Mouse (Mus musculus) urinary bladder, postnatal 14 days (tissue): ENCODE measurements around the gene Stambp.

ENCODE experiments used
- DNase-seq: peaks from one replicate; pipeline ENCODE4 v3.0.0; 2021; ENCODE audit warnings: low spot score

Stambp gene

GRCm38 (mm10) chr6:83568901-83569862 is 3.3 kb downstream of the Stambp start:
- no peak for DNase-seq

DNA sequence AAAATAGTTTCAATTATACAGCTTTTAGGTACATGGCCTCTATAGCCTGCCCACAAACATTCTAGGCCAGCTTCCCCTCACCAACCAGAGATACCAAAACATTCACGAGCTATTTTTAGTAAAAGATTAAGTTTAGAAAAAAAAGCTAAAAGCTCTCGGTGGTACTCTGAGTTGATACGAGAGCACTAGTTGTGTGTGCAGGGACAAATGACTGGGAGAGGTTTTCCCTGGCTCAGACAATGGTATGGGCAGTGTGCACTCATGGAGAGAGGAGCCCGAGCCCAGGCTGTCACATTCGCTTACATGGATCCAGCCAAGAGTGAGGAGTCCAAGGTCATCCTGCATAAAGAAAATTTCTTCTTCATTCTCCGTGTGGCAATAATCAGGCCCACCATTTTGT is 16.6 kb downstream of the Stambp start:
- no peak for DNase-seq

DNA sequence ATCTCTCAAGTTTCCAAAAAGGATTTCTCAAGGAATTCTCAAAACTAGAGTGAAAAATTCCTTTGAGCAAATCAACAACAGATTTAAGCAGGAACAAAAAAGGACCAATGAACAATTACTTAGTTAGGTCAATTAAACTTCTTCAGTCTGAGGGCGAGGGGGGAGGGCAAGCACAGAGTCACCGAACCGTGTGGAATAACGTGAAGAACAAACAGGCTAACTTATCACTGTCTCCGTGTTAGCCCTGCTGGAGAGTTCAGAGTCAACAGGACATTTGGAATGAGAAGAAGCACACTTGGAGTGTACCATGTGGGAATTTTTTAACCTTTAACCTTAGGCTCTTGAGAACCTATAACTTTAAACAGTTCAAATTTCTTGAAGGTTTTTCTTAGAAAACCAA is 24.2 kb downstream of the Stambp start:
- no peak for DNase-seq

DNA sequence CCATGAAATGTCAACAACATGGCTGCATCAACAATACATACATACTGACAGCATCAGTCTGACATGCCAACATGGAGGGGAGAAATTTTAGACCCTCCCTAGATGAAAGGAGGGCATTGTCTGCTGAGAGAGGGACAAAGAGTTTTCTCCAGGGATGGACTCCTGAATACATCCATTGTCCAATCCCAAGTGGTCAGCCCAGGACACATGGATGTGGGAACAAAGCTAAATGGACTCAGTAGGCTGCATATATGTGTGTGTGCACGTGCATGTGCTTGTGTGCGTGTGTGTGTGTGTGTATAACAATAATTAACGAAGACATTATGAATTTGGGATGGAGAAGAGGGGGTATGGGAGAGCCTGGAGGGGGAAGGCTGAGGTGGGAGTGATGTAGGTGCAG is 26.8 kb downstream of the Stambp start:
- DNase-seq, result no peak

DNA sequence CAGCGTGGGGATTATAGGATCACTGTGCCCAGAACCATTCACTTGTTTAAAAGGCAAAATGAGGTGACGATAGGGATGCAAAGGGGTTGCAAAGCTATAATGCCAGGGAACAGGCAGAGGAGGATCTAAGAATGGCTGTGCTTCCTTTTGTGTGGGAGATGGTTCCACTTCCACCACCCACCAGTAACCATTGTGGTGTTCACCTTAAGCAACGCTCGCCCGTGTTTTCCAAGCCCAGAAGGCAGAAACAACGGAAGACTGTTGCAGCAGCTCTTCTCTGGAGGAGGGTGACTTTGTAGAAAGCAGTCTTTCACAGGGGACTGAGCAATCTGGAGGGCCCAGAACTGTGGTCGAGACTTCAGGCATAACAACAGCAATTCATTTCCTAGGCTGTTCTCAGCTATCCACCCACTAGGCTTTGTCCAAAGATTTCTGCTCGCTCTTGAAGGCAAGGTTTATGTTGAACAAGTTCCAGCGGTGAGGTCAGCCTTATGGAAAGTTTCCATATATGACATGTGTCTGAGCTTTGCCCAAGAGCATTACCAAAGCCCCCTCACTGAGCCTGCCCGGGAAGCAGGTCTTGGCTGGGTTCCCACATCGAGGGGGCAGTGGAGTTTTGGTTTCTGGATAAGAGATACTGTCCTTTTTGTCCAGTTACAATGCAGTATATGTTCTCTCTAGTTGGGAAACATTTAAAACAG is 30.6 kb downstream of the Stambp start:
- DNase-seq, result peak; percentile 23

GRCm38 (mm10) chr6:83540017-83540416 is 32.5 kb downstream of the Stambp start:
- DNase-seq, result no peak

GRCm38 (mm10) chr6:83536795-83537059 is 35.8 kb downstream of the Stambp start:
- no peak for DNase-seq

DNA sequence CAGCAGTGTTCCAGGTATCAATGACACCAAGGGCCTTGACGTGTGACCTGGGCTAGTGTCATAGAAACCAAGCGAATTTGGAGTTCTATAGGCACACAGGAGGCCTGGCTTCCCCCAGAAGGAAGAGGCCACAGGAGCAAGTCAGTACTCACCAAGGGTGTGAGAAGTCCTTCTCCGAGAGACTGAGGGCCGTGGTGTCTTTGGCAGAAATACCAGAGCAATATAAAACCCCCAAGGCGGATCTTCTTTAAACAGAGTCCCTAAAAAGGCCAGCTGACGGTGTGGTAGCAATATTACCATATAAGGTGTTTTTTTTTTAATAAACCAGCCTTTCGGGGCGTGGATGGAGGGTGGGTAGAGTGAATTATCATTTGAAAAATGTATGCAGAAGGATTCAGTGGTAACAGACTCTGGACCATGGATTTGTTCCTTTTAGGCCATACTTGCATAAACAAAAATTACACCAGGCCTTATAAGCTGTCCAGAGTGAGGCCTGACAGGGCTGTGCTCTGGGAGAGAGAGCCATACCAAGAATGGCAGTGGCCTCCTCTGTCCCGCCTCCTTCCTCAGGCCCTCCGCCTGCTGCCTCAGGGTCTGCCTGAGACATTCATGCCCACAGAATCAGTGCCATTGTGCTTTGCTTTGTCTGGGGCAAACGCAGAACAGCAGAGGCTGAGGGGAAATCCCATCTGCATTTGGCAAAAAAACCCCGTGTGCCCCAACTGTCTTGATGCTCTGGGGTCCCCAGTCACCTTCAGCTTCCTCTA is 36.3 kb downstream of the Stambp start, which contains the start of gene Actg2:
TSS of gene Actg2 (minus strand) at position 238 of the 767 bp plus-strand sequence.
- DNase-seq, result peak; percentile 18

GRCm38 (mm10) chr6:83532608-83533007 is 39.9 kb downstream of the Stambp start:
- DNase-seq, result no peak

DNA sequence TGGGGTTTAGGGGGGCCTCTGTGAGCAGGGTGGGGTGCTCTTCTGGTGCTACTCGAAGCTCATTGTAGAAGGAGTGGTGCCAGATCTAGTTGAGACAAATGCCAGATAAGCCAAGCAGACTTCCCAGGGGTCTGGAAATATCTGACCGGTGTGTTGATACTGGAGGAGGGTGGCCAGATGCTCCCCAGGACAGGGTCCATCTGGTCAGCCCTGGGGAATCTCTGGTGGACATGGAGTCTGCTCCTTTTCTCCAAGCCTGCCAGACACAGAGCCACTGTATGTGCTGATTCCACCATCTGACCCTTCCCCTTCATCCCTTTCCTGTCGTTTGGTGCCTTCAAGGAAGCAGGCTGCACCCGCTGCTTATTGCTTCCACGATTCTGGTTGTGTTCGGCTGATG is 49.3 kb downstream of the Stambp start:
- DNase-seq, result no peak

- DNase-seq, result no peak
Measured at GRCm38 (mm10) chr6:83521784-83522183, 50.7 kb downstream of the Stambp start.

- no peak for DNase-seq
Measured at GRCm38 (mm10) chr6:83518637-83519036, 53.9 kb downstream of the Stambp start.

- DNase-seq, result no peak
Measured at GRCm38 (mm10) chr6:83515172-83515571, 57.4 kb downstream of the Stambp start.

DNA sequence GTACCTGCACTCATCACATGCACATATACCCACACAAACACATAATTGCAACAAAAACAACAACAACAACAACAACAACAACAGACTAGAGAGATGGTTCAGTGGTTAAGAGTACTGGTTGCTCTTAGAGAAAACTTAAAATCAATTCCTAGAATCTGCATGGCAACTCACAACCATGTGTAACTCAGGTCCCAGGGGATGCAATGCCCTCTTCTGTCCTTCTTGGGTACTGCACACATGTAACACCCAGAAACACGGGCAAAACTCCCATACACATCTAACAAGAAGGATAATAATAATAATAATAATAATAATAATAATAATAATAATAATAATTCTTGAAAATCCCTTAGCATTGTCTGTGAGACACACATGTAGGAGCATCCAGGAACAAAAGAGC is 60.0 kb downstream of the Stambp start:
- DNase-seq, result peak; percentile 73

DNA sequence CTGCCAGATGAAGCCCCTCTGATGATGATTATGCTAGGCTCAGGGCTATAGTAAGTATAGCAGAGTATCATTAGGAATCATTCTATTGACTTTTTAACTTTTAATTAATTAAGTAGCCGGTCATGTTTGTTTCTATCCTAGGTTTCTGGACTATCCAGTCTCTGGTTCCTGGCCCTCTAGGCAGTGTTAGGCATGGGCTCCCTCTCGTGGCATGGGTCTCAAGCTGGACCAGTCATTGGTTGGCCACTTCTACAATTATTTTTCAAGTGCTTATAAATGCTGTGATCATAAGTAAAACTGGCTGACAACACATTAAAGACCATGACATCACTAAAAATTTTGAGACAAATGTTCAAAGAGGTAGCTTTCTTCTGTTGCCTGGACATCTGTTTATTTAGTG is 62.3 kb downstream of the Stambp start:
- DNase-seq, result no peak

DNA sequence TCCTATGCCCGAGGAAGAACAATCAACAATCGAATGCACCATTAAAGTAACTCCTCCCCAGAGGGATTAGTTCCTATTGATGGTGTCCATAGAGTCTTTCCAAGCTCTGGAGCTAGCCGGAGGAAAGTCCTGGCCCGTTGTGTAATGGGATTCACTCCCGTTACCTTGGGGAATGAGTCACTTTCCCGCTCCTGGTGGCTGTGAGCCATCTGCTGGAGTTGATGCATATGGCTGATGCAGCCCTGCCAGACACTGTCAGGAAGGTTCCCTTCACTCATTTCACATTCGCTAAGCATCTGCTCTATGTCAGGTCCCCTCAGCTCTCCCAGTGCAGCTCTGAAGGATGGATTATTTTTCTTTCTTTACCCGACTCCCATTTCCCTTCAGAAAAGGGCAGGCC is 63.1 kb downstream of the Stambp start:
- peak; percentile 22 for DNase-seq

DNA sequence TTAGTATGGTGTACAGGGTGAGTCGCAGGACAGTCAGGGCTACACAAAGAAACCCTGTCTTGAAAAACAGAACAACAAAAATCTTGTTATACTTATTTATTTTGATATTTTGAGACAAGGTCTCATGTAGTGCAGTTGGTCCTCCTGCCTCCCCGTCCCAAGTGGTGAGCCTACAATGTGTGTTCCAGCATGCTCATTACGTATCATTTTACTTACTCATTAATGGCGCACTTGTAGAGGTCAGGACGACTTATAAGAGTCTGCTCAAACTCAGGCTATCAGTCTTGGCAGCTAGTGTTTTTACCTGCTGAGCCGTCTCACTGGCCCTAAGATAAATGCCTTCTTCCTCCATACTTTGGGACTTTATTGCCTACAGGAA is 65.4 kb downstream of the Stambp start:
- no peak for DNase-seq

DNA sequence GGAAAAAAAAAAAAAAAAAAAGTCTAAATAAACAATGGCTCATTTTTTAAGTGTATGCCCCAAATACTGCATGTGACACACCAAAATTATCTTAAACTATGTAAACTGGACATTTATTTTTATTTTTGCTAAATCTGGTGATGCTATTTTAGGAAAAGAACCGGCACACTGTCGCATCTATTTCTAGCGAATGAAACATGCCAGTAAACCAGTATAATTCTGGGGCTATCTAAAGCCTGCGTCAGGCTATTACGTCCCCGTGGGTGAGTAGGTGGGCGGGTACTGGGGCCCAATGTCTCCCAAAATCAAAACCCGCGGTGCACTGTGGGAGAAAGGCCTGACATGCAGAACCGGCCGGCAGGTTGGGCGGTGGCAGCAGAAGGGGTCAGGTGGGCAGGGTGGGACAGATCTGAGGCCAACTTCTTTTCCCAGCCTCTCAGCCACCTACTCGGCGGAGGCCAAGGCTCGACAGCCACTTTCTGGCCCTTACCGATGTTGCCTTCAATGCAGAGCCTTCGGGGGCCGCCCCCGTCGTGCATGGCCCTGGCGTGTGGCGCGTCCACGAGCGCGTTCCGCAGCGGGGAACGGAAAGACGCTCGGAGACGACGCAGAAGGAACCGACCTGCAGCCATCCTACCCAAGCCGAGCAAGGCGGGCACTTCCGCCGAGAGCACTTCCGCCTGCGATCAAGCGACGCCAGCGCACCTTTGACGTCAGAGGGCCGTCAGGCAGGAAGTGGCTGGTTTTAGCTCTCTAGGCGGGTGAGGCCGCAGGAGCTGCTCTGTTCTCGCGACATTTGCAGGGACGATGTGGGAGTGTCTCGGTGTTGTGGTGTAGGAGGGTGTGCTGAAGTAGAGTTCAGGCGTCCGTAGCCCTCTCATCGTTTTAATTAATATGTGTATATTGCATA is 66.0 kb downstream of the Stambp start, which contains the start of gene Dguok:
TSS of gene Dguok (minus strand) at position 712 of the 910 bp plus-strand sequence.
- peak; percentile 98 for DNase-seq

- DNase-seq, result no peak
Measured at GRCm38 (mm10) chr6:83505554-83505953, 67.0 kb downstream of the Stambp start.

- DNase-seq, result no peak
Measured at GRCm38 (mm10) chr6:83503361-83503760, 69.2 kb downstream of the Stambp start.

DNA sequence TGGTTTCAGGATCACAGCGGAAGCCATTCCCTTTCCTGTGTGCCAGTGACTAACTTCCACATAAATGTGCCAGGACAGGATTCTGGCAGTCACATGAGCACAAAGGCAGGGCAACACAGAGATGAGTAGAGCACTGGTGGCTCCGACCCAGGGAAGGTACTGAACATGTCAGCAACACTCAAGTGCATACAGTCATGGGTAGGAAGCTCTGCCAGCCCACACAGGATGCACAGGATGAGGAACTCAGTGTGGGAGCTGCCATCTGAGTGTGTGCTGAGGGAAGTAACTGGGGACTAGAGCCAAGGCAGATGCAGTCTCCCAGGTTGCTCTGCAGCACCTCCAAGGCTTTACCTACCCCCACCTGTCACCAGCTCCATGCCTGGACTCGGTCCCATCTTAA is 69.9 kb downstream of the Stambp start:
- DNase-seq, result no peak
